Mouse (Mus musculus) spleen, postnatal 10 days (tissue): Measurements from ENCODE around the gene Tmem88.
A peak's percentile ranks its signal among the peaks of the same experiment; 100 is the strongest.

Source experiments
- DNase-seq, 2 experiments: peaks; one replicate each; pipeline ENCODE4 v3.0.0; 2021 to 2022; ENCODE audit warnings: low spot score in 2 of 2

The Tmem88 gene

GRCm38 (mm10) chr11:69416509-69416908 lies 18.5 kb upstream of the Tmem88 start:
- DNase-seq, result no peak

- DNase-seq, result peak in 1 of 2 experiments; percentile 18
These were observed 17.8 kb upstream of the Tmem88 start for GRCm38 (mm10) chr11:69415668-69416451.

- DNase-seq, result no peak
These were observed 17.3 kb upstream of the Tmem88 start for GRCm38 (mm10) chr11:69415327-69415667.

GRCm38 (mm10) chr11:69414421-69415326 lies 16.6 kb upstream of the Tmem88 start:
- peak in 1 of 2 experiments; percentile 23 for DNase-seq

GRCm38 (mm10) chr11:69413221-69414181 lies 15.5 kb upstream of the Tmem88 start, which contains the start of gene Kdm6b:
Gene Kdm6b, minus strand, starts transcription at chr11:69413675.
- peak in 1 of 2 experiments; percentile 16 for DNase-seq

GRCm38 (mm10) chr11:69412548-69412947 lies 14.5 kb upstream of the Tmem88 start:
- DNase-seq, result no peak

GRCm38 (mm10) chr11:69411538-69412203 lies 13.6 kb upstream of the Tmem88 start:
- DNase-seq, result peak; percentile 56 to 73

GRCm38 (mm10) chr11:69411073-69411535 lies 13.1 kb upstream of the Tmem88 start:
- DNase-seq, result peak; percentile 80 to 93

GRCm38 (mm10) chr11:69410310-69411072 lies 12.5 kb upstream of the Tmem88 start:
- DNase-seq, result peak; percentile 72 to 73

GRCm38 (mm10) chr11:69410045-69410309 lies 11.9 kb upstream of the Tmem88 start:
- DNase-seq, result no peak

- peak; percentile 86 to 87 for DNase-seq
These were observed 11.5 kb upstream of the Tmem88 start for GRCm38 (mm10) chr11:69409378-69410044.

- DNase-seq, result peak; percentile 77 to 78
These were observed 10.7 kb upstream of the Tmem88 start for GRCm38 (mm10) chr11:69408541-69409377.

- no peak for DNase-seq
These were observed 9.6 kb upstream of the Tmem88 start for GRCm38 (mm10) chr11:69407724-69408004.

- DNase-seq, result no peak
These were observed 9.1 kb upstream of the Tmem88 start for GRCm38 (mm10) chr11:69406867-69407723.

GRCm38 (mm10) chr11:69406282-69406681 lies 8.2 kb upstream of the Tmem88 start:
- DNase-seq, result no peak

- no peak for DNase-seq
These were observed 7.6 kb upstream of the Tmem88 start for GRCm38 (mm10) chr11:69405397-69406200.
